Mouse (Mus musculus): ENCODE measurements at regions not wholly inside any gene's neighbourhood (a gene's known extent, or its start where the extent isn't known, plus 50 kb on each side); places are given as distances from the start of the nearest gene placed in this dataset.

GRCm38 (mm10) chr8:24216655-24217054, 509.0 kb downstream of the Adam3 start:
- TF ChIP-seq POLR2A (IDR thresholded peaks at IDR 0.05; ENCODE audit: low read depth, low read length) (no peak), CTCF (IDR thresholded peaks at IDR 0.05; ENCODE audit: extremely low read depth, insufficient read length, insufficient replicate concordance, low read depth, low read length) (no peak)

All from small intestine, adult 2 months (tissue).